Mouse (Mus musculus) myocyte (in vitro differentiated cells): Measurements from ENCODE around the gene Mrps11.

Experiments used
- E2F4 ChIP-seq: IDR thresholded peaks from one replicate; pipeline ENCODE4 v1.6.1; 2011; ENCODE audit warnings: mild to moderate bottlenecking, control low read depth, moderate library complexity; ENCODE audit not compliant: insufficient read depth
- MAX ChIP-seq: IDR thresholded peaks from one replicate; pipeline ENCODE4 v1.6.1; 2011; ENCODE audit warnings: low read depth, mild to moderate bottlenecking, control low read depth
- POLR2A ChIP-seq: IDR thresholded peaks from one replicate; pipeline ENCODE4 v1.6.1; 2011; ENCODE audit warnings: low read depth, mild to moderate bottlenecking, control low read depth, moderate library complexity; ENCODE audit not compliant: insufficient read length
- POLR2AphosphoS2 ChIP-seq: IDR thresholded peaks from one replicate; pipeline ENCODE4 v1.6.1; 2011; ENCODE audit warnings: low read depth, control low read depth; ENCODE audit not compliant: insufficient read length
- USF1 ChIP-seq: IDR thresholded peaks from one replicate; pipeline ENCODE4 v1.6.1; 2011; ENCODE audit warnings: low read depth, mild to moderate bottlenecking, control low read depth, moderate library complexity

DNA sequence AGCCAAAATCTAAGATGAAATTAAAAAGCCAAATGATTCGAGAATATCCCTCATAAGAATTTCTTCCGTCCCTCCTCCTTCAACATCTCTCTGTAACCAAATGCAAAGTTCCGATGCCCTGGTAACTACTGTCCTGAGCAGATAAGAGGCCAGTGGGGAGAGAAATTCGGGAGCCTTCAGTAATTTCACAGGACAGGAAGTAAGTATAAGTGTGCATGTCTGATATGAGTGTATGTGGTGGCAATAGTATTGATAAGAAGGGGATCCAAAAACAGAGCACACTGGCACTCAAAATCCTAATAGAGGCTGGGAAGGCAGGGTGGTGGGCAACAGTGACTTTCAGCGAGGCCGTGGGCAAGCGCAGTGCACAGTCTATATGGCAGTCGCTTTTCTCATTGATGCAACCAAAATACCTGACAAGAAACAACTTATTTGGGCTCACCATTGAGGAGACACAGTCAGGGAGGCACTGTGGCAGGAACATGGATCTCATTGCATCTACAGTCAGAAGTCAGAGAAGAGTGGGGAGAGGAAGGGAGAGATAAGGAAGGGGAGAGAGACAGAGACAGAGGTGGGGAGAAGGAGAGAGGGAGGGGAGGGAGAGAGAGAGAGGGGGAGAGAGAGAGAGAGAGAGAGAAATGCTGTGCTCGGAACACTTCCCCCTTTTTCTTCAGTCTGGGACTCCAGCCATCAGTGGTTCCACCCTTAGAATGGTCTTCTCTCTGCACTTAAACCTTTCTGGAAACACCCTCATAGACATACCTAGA is 17.0 kb downstream of the Mrps11 start:
- no peak for TF ChIP-seq E2F4
- no peak for TF ChIP-seq POLR2A
- no peak for TF ChIP-seq MAX
- TF ChIP-seq USF1: no peak
- no peak for TF ChIP-seq POLR2AphosphoS2
